Mouse (Mus musculus) liver, adult 2 months (tissue): ENCODE results near the gene Scaf11.

Experiments used
- CTCF ChIP-seq: fragments of 200-500 bp; IDR thresholded peaks from 2 replicates; pipeline ENCODE4 v1.5.1; 2011; ENCODE audit warnings: low read depth, low read length, control low read depth
- POLR2A ChIP-seq: fragments of 200-500 bp; IDR thresholded peaks from 2 replicates; pipeline ENCODE4 v1.6.1; 2011; ENCODE audit warnings: low read length, control low read depth; ENCODE audit not compliant: insufficient read depth; ENCODE audit errors: extremely low read depth

- TF ChIP-seq CTCF (no peak), POLR2A (no peak)
Observed at GRCm38 (mm10) chr15:96396641-96397344, 63.9 kb downstream of the Scaf11 start.
